Mouse (Mus musculus) heart, embryonic 16.5 days (tissue): Measurements from ENCODE around the gene Fyb. TPM values are rescaled to one million over a fixed set of nuclear protein-coding genes. Genes with fewer than 3 reads are reported as not detected.
A peak's percentile ranks its signal among the peaks of the same experiment; 100 is the strongest.

Experiments used
- ATAC-seq: fragments of 200-750 bp; cut with Nextera tagmentation; replicated peaks from 2 replicates; pipeline ENCODE4 v1.8.0; 2017; ENCODE audit warnings: moderate number of reproducible peaks; ENCODE audit not compliant: insufficient read depth, low FRiP score; ENCODE audit errors: extremely low read depth
- H3K27ac ChIP-seq: fragments of 300-500 bp; sonication (generic); 2 replicates; pipeline ENCODE4 v1.5.1; 2014; ENCODE audit warnings: mild to moderate bottlenecking, low read length, control low read depth, moderate library complexity
- H3K27me3 ChIP-seq: fragments of 300-500 bp; sonication (generic); 2 replicates; pipeline ENCODE4 v1.6.1; 2014; ENCODE audit warnings: low read length, mixed read lengths; ENCODE audit not compliant: control insufficient read depth, insufficient read depth
- H3K36me3 ChIP-seq: fragments of 300-500 bp; sonication (generic); 2 replicates; pipeline ENCODE4 v1.6.1; 2014; ENCODE audit not compliant: control insufficient read depth, insufficient read depth
- H3K4me1 ChIP-seq: fragments of 300-500 bp; sonication (generic); 2 replicates; pipeline ENCODE4 v1.6.1; 2014; ENCODE audit warnings: low read length, mixed read lengths; ENCODE audit not compliant: control insufficient read depth, insufficient read depth
- H3K4me2 ChIP-seq: fragments of 300-500 bp; sonication (generic); 2 replicates; pipeline ENCODE4 v1.6.1; 2014; ENCODE audit warnings: low read depth, mild to moderate bottlenecking, control low read depth, low read length
- H3K4me3 ChIP-seq: fragments of 300-500 bp; sonication (generic); 2 replicates; pipeline ENCODE4 v1.5.1; 2014; ENCODE audit warnings: mild to moderate bottlenecking, control low read depth, low read length
- H3K9ac ChIP-seq: fragments of 300-500 bp; sonication (generic); 2 replicates; pipeline ENCODE4 v1.6.1; 2014; ENCODE audit warnings: low read length, control low read depth
- H3K9me3 ChIP-seq: fragments of 300-500 bp; sonication (generic); replicated peaks from 2 replicates; pipeline ENCODE4 v1.6.1; 2016; ENCODE audit warnings: low read length; ENCODE audit not compliant: control insufficient read depth
- WGBS: fragments of 180-500 bp; shearing (Covaris S2); extraction: QIAGEN DNeasy Blood & Tissue Kit; methylation state at CpG from one replicate; pipeline ENCODE4 v1.1.7; 2014; 5-methylcytosine and 5-hydroxymethylcytosine counted together
- polyA plus RNA-seq: library from polyadenylated mRNA; unstranded; fragments of >200 nt; fragmentation: Nextera tagmentation; extraction: Ambion mirVana; gene quantifications from 2 replicates; pipeline ENCODE4 v1.2.1, GENCODE M21; 2015

The Fyb gene
- polyA plus RNA-seq, 1 experiment from 2014 or later: 18.2 TPM

DNA sequence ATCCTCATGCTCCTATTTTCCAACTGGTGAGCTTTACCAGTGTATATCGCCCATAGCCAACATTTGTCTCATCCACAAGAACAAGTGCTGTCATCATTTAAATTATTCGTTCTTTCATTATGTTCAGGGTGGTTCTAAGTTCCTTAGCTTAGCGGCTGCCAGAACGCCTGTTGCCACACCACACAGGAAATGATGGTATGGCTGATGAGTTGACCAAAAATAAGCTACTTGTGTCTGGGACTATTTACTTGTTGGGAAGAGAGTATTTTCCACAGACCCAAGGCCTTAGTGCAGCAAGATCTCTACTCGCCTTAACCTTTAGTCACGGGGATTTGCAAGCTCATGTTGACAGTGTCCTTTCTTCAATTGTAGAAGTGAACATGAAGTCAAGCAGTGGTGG lies 34.3 kb downstream of the Fyb start:
- Histone ChIP-seq H3K9me3 (no peaks in the 10 kb centered on the region), H3K9ac (no peak overlapping the region), H3K4me2 (no peak overlapping the region), H3K4me3 (no peak overlapping the region), H3K4me1 (no peaks in the 10 kb centered on the region), H3K36me3 (no peaks in the 10 kb centered on the region), H3K27ac (no peak overlapping the region), H3K27me3 (no peaks in the 10 kb centered on the region)
- 85% methylated on average over 6 of the region's 6 CpGs for WGBS
- no peak for ATAC-seq

DNA sequence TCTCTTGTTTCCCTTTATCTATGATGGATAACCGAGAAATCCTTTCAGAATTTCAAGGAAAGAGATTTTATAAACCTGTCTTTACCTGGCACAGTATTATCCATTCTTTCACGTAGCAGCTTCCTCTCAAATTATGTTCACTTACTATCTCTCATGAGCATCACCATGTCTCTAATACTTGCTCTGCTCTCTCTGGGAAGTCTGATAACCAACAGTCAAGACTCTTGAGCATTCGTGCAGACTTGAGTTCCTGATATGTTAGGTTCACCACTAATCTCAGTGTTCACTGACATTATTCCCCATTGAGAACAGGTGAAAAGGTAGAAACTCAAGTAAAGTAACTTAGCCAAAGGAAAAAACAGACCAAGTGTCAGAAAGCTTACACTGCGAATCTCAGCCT lies 34.9 kb downstream of the Fyb start:
- Histone ChIP-seq H3K4me2 (no peak overlapping the region), H3K4me3 (no peak overlapping the region), H3K4me1 (no peaks in the 10 kb centered on the region), H3K9me3 (no peaks in the 10 kb centered on the region), H3K27me3 (no peaks in the 10 kb centered on the region), H3K27ac (no peak overlapping the region), H3K36me3 (no peaks in the 10 kb centered on the region), H3K9ac (no peak overlapping the region)
- ATAC-seq: no peak
- WGBS: 71% methylated on average over 4 of the region's 4 CpGs

DNA sequence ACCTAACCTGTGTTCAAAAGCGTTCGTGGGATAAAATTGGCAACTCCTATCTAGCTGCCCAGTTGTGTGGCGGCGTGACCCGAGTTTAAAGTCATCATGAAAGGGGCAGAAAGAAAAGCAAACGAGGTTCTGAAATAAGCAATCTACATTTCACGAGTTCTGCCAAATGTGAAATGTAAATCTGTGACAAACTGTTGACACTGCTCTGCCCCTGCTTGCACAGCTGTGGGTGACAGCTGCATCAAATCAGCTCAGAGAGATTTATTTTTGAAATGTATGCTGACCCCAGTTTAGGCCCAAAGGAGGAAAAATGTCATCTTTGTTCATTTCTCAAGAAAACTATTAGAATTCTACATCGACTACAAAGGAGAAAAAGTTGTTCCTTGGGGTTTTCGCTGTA lies 36.5 kb downstream of the Fyb start:
- Histone ChIP-seq H3K27me3 (no peaks in the 10 kb centered on the region), H3K4me1 (no peaks in the 10 kb centered on the region), H3K9ac (no peak overlapping the region), H3K36me3 (no peaks in the 10 kb centered on the region), H3K27ac (no peak overlapping the region), H3K9me3 (no peaks in the 10 kb centered on the region), H3K4me2 (no peak overlapping the region), H3K4me3 (no peak overlapping the region)
- no peak for ATAC-seq
- 49% methylated on average over 9 of the region's 9 CpGs for WGBS

DNA sequence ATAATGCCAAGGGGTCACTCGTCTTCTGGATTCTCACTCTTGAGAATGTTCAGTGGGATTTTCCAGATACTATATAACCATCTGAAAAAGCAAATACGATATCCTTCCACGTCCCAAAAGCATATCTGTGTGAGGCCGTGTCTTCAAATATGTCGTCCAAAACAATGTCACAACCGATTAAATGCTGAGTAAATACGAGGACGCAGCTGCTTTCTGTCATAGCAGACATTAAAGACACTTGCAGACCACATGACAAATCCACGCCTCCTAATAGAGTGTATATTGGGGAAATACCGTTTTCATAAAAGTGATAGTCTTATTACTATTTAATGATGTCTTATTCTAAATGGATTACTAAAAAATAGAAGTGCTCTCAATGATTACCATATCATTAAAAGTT lies 38.0 kb downstream of the Fyb start:
- Histone ChIP-seq H3K36me3 (no peaks in the 10 kb centered on the region), H3K27ac (no peak overlapping the region), H3K4me2 (no peak overlapping the region), H3K9me3 (no peaks in the 10 kb centered on the region), H3K27me3 (no peaks in the 10 kb centered on the region), H3K9ac (no peak overlapping the region), H3K4me3 (no peak overlapping the region), H3K4me1 (no peaks in the 10 kb centered on the region; the same call in 1 of the 2 replicates)
- ATAC-seq: no peak
- WGBS: 75% methylated on average over 10 of the region's 10 CpGs

DNA sequence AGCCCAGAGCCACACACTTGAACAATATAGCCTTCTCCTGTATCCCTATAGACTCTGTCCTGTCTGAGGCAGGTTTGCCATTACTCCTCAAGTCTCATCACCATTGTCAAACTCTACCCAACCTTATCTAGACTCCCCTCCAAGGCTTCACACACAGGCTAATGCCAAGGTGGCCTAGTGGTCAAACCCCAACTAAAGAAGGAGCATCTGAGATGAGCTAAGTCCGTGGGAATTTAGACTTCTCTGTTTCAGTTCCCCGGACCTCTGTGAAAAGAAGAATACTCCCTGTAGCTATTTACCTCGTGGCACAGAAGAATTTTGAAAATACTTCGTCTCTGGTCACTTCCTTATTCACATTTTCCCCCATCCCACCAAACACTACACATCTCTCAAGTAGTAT lies 39.5 kb downstream of the Fyb start:
- no peaks in the 10 kb centered on the region for H3K36me3 ChIP-seq
- no peak overlapping the region for H3K27ac ChIP-seq
- no peak overlapping the region for H3K4me3 ChIP-seq
- no peak for ATAC-seq
- H3K4me1 ChIP-seq: no peaks in the 10 kb centered on the region; the same call in 1 of the 2 replicates
- no peaks in the 10 kb centered on the region for H3K27me3 ChIP-seq
- H3K9me3 ChIP-seq: no peaks in the 10 kb centered on the region
- WGBS: 73% methylated on average over 4 of the region's 4 CpGs
- no peak overlapping the region for H3K4me2 ChIP-seq
- no peak overlapping the region for H3K9ac ChIP-seq

DNA sequence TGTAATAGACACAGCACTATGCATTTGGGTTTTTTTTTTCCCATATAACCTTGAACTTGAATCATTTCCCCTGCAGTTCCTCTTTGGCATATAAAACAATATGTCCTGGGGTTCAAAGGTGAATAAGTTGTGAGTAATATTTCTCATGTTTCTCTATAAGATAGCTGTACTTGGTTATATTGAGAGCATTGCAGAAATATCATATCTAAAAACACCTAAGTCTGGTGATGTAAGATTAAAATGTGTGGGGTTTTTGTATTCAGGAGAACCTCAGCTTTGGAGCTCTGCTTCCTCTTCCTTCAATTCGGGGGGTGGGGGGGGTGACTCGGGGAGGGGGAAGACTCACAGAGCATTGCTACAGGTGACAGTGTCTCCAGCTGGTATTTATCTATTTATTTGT lies 40.0 kb downstream of the Fyb start:
- H3K27ac ChIP-seq: no peak overlapping the region
- no peak overlapping the region for H3K4me3 ChIP-seq
- H3K36me3 ChIP-seq: no peaks in the 10 kb centered on the region
- no peaks in the 10 kb centered on the region for H3K27me3 ChIP-seq
- H3K4me1 ChIP-seq: no peaks in the 10 kb centered on the region; the same call in 1 of the 2 replicates
- no peak overlapping the region for H3K9ac ChIP-seq
- no peak overlapping the region for H3K4me2 ChIP-seq
- no peak for ATAC-seq
- 78% methylated on average over 2 of the region's 2 CpGs for WGBS
- H3K9me3 ChIP-seq: no peaks in the 10 kb centered on the region

DNA sequence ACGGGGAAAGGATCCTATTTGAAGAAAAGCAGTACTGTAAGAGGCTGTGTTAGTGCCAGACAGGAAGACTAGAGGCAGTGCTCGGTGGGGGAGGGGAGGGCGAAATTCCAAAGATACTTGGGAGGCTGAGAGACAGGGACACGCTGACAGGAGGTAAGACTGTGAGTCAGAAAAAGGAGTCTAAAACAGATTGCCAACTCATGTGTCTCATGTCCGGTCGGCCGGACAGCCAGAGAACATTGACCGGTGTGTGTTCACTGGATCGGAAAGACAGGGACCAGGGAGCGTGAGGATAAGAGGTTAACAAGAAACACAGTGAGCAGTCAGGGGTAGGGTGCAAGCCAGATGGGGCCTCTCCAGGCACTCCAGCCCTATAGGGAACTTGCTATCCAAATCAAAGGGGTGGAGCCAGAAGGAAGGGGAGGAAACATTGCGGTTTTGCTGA lies 42.3 kb downstream of the Fyb start:
- Histone ChIP-seq H3K4me1 (no peaks in the 10 kb centered on the region; the same call in 1 of the 2 replicates), H3K9me3 (no peaks in the 10 kb centered on the region), H3K36me3 (no peaks in the 10 kb centered on the region), H3K4me3 (peak overlapping the region; percentile 51), H3K4me2 (peak overlapping the region; percentile 69), H3K27me3 (no peaks in the 10 kb centered on the region), H3K27ac (peak overlapping the region; percentile 85), H3K9ac (peak overlapping the region; percentile 65)
- peak; percentile 91 for ATAC-seq
- 2% methylated on average over 11 of the region's 11 CpGs for WGBS

DNA sequence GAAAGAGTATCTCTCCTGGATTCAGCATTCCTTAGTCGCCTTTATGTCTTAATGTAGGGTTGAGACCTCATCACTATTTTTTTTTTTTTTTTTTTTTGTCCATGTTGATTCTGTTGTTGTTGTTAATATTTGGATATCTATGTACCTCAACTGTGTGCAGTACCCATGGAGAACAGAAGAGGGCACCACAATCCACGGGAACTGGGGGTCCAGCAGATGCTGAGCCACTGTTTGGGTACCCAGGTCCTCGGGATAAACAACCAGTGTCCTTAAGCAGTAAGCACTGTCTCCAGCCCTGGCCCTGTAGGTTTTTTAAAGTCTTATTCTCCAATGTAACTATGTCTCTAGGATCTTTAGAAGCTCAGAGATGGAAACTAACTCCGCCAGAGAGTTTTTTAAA lies 43.2 kb downstream of the Fyb start:
- WGBS: 94% methylated on average over 4 of the region's 4 CpGs

DNA sequence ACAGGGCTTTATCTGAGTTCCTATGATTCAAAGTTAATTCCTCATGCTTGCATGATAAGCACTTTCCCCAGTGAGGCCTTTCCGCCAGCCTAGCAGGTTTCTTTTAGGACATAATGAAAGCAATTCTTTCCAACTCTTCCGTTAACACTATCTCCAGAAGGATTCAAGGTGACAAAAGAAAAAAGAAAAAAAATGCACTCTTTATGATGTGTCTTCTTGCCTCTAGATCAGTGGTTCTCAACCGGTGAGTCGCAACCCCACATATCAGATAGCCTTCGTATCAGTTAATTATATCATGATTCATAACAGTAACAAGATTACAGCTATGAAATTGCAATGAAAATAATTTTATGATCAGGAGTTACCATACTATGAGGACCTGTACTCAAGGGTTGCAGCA lies 45.3 kb downstream of the Fyb start:
- H3K27ac ChIP-seq: no peak overlapping the region
- H3K36me3 ChIP-seq: no peaks in the 10 kb centered on the region
- no peaks in the 10 kb centered on the region; the same call in 1 of the 2 replicates for H3K4me1 ChIP-seq
- no peak for ATAC-seq
- WGBS: 76% methylated on average over 5 of the region's 5 CpGs
- no peaks in the 10 kb centered on the region for H3K9me3 ChIP-seq
- no peak overlapping the region for H3K4me3 ChIP-seq
- no peaks in the 10 kb centered on the region for H3K27me3 ChIP-seq
- H3K9ac ChIP-seq: no peak overlapping the region
- no peak overlapping the region for H3K4me2 ChIP-seq

More for the DNA sequence above, 43.2 kb downstream of the Fyb start:
- no peaks in the 10 kb centered on the region for H3K27me3 ChIP-seq
- H3K4me2 ChIP-seq: no peak overlapping the region
- H3K9ac ChIP-seq: no peak overlapping the region
- no peak overlapping the region for H3K4me3 ChIP-seq
- ATAC-seq: no peak
- H3K9me3 ChIP-seq: no peaks in the 10 kb centered on the region
- no peak overlapping the region for H3K27ac ChIP-seq
- H3K36me3 ChIP-seq: no peaks in the 10 kb centered on the region
- H3K4me1 ChIP-seq: no peaks in the 10 kb centered on the region; the same call in 1 of the 2 replicates
